Mouse (Mus musculus): ENCODE results near the gene Nrcam. TPM values are rescaled to one million over a fixed set of nuclear protein-coding genes. Genes with fewer than 3 reads are reported as not detected.

Nrcam gene
- total RNA-seq, 4 experiments from 2014 or later = 495 to 532 (median 509) TPM

GRCm38 (mm10) chr12:44509406-44510104, 180.9 kb downstream of the Nrcam start:
- DNase-seq (ENCODE audit: low spot score in 2 of 2) = no peak

- DNase-seq (ENCODE audit: low spot score in 2 of 2) = peak; percentile 50 to 61
These were observed 186.4 kb downstream of the Nrcam start for GRCm38 (mm10) chr12:44515066-44515465.

GRCm38 (mm10) chr12:44519440-44520141, 190.9 kb downstream of the Nrcam start:
- no peak for DNase-seq (ENCODE audit: low spot score in 2 of 2)

GRCm38 (mm10) chr12:44521496-44521895, 192.8 kb downstream of the Nrcam start:
- no peak for DNase-seq (ENCODE audit: low spot score in 2 of 2)

- DNase-seq (ENCODE audit: low spot score in 2 of 2) = no peak
These were observed 196.2 kb downstream of the Nrcam start for GRCm38 (mm10) chr12:44524621-44525565.

- no peak for DNase-seq (ENCODE audit: low spot score in 2 of 2)
These were observed 199.8 kb downstream of the Nrcam start for GRCm38 (mm10) chr12:44528391-44529016.

- DNase-seq (ENCODE audit: low spot score in 2 of 2) = no peak
These were observed 203.8 kb downstream of the Nrcam start for GRCm38 (mm10) chr12:44532337-44533113.

GRCm38 (mm10) chr12:44534100-44534633, 205.5 kb downstream of the Nrcam start:
- no peak for DNase-seq (ENCODE audit: low spot score in 2 of 2)

- DNase-seq (ENCODE audit: low spot score in 2 of 2) = no peak
These were observed 206.9 kb downstream of the Nrcam start for GRCm38 (mm10) chr12:44535623-44536022.

- DNase-seq (ENCODE audit: low spot score in 2 of 2) = peak; percentile 43 to 82
These were observed 219.2 kb downstream of the Nrcam start for GRCm38 (mm10) chr12:44547721-44548369.

GRCm38 (mm10) chr12:44548465-44548864, 219.8 kb downstream of the Nrcam start:
- DNase-seq (ENCODE audit: low spot score in 2 of 2) = no peak

GRCm38 (mm10) chr12:44551614-44552013, 222.9 kb downstream of the Nrcam start:
- DNase-seq (ENCODE audit: low spot score in 2 of 2) = no peak

- no peak for DNase-seq (ENCODE audit: low spot score in 2 of 2)
These were observed 225.4 kb downstream of the Nrcam start for GRCm38 (mm10) chr12:44554051-44554450.

- DNase-seq (ENCODE audit: low spot score in 2 of 2) = peak in 1 of 2 experiments; percentile 25
These were observed 226.1 kb downstream of the Nrcam start for GRCm38 (mm10) chr12:44554808-44555207.

GRCm38 (mm10) chr12:44560002-44560401, 231.3 kb downstream of the Nrcam start:
- DNase-seq (ENCODE audit: low spot score in 2 of 2) = no peak

- no peak for DNase-seq (ENCODE audit: low spot score in 2 of 2)
These were observed 241.4 kb downstream of the Nrcam start for GRCm38 (mm10) chr12:44570070-44570469.

- DNase-seq (ENCODE audit: low spot score in 2 of 2) = no peak
These were observed 244.0 kb downstream of the Nrcam start for GRCm38 (mm10) chr12:44572664-44573063.

- no peak for DNase-seq (ENCODE audit: low spot score in 2 of 2)
These were observed 245.5 kb downstream of the Nrcam start for GRCm38 (mm10) chr12:44574167-44574566.

GRCm38 (mm10) chr12:44601410-44602149, 272.9 kb downstream of the Nrcam start:
- DNase-seq (ENCODE audit: low spot score in 2 of 2) = peak; percentile 34 to 66

Data from layer of hippocampus, adult 8-10 months (tissue).